13 mouse cellular contexts compared by ENCODE assay signal in genomic region chr9:115401405-115402151, GRCm38 (mm10).
A peak's percentile ranks its signal among the peaks of the same experiment; 100 is the strongest.
DNase-seq lines count a peak whose midpoint lies in the region; ATAC-seq and TF ChIP-seq lines count a peak whose summit lies in the region.
"Had no signal": no experiment of that assay in that cellular context is flagged by ENCODE, and none has a peak within 500 bp of the region (broad histone marks: within the 10 kb centered on the region; RNA-seq: fewer than 3 reads in every experiment).

No protein-coding gene starts in this region.

- no peak overlapping the region for H3K4me3 ChIP-seq in forebrain, embryonic 14.5 days (ENCODE audit: low read depth, low read length)
- H3K4me3 ChIP-seq in forebrain, embryonic 15.5 days, result no peak overlapping the region
- H3K4me3 ChIP-seq in kidney, adult 2 months (ENCODE audit: insufficient read depth, low read depth, low read length), result no peak overlapping the region
- H3K4me3 ChIP-seq in embryonic facial prominence, embryonic 12.5 days, result no peak overlapping the region
- H3K4me3 ChIP-seq: limb, embryonic 15.5 days; neural tube, embryonic 12.5 days had no signal

- H3K9me3 ChIP-seq in forebrain, embryonic 14.5 days (replicated peaks; ENCODE audit: control insufficient read depth, low read length), result no peaks in the 10 kb centered on the region
- no peaks in the 10 kb centered on the region for H3K9me3 ChIP-seq in forebrain, embryonic 15.5 days
- H3K9me3 ChIP-seq in embryonic facial prominence, embryonic 12.5 days, result no peaks in the 10 kb centered on the region
- H3K9me3 ChIP-seq: limb, embryonic 15.5 days had no signal

- DNase-seq in forebrain, embryonic 14.5 days (ENCODE audit: low spot score), result peak; percentile 27
- DNase-seq in kidney, postnatal 14 days, result peak; percentile 54
- DNase-seq in kidney, adult 2 months, result no peak
- peak; percentile 75 for DNase-seq in lung, postnatal 10 days
- no peak for DNase-seq in spleen, postnatal 10 days (ENCODE audit: low spot score in 2 of 2)
- DNase-seq in left cerebral cortex, postnatal 10 days (ENCODE audit: extremely low spot score in 1 of 2, low spot score in 2 of 2), result no peak
- DNase-seq: layer of hippocampus, adult 9-11 months had no signal

- no peak overlapping the region for H3K27ac ChIP-seq in forebrain, embryonic 14.5 days (ENCODE audit: low read depth, low read length)
- no peak overlapping the region for H3K27ac ChIP-seq in forebrain, embryonic 15.5 days (replicated peaks)
- no peak overlapping the region for H3K27ac ChIP-seq in kidney, adult 2 months (ENCODE audit: insufficient read depth, low read depth, low read length)
- H3K27ac ChIP-seq in embryonic facial prominence, embryonic 12.5 days, result no peak overlapping the region
- H3K27ac ChIP-seq: limb, embryonic 15.5 days; neural tube, embryonic 12.5 days had no signal

- TF ChIP-seq POLR2A in kidney, adult 2 months (IDR thresholded peaks at IDR 0.05; ENCODE audit: low read depth, low read length), result no peak

- TF ChIP-seq CTCF in kidney, adult 2 months (conservative IDR thresholded peaks at IDR 0.05; ENCODE audit: insufficient read depth, insufficient read length, low read depth, low read length), result no peak

- 76% methylated on average over 13 of the region's 13 CpGs for WGBS in forebrain, embryonic 14.5 days
- WGBS in forebrain, embryonic 15.5 days, result 67% methylated on average over 13 of the region's 13 CpGs
- WGBS in kidney, adult 2 months, result 75% methylated on average over 13 of the region's 13 CpGs
- WGBS in embryonic facial prominence, embryonic 12.5 days, result 41% methylated on average over 13 of the region's 13 CpGs

- no peaks in the 10 kb centered on the region for H3K36me3 ChIP-seq in forebrain, embryonic 14.5 days (ENCODE audit: control insufficient read depth, insufficient read depth, low read length)
- no peaks in the 10 kb centered on the region for H3K36me3 ChIP-seq in forebrain, embryonic 15.5 days
- no peaks in the 10 kb centered on the region for H3K36me3 ChIP-seq in kidney, adult 2 months (ENCODE audit: control insufficient read depth, insufficient read depth, low read length)
- no peaks in the 10 kb centered on the region for H3K36me3 ChIP-seq in embryonic facial prominence, embryonic 12.5 days
- H3K36me3 ChIP-seq: G1E; limb, embryonic 15.5 days; neural tube, embryonic 12.5 days had no signal

- intact Hi-C loops in left cerebral cortex, postnatal 10 days (cut with DNase I), result no loop called here

- no peak overlapping the region for H3K9ac ChIP-seq in forebrain, embryonic 14.5 days (ENCODE audit: low read length)
- no peak overlapping the region for H3K9ac ChIP-seq in forebrain, embryonic 15.5 days (replicated peaks)
- H3K9ac ChIP-seq in embryonic facial prominence, embryonic 12.5 days, result no peak overlapping the region
- H3K9ac ChIP-seq: limb, embryonic 15.5 days; neural tube, embryonic 12.5 days had no signal

- no peaks in the 10 kb centered on the region for H3K27me3 ChIP-seq in forebrain, embryonic 14.5 days (replicated peaks; ENCODE audit: control insufficient read depth, insufficient read depth, low read length)
- H3K27me3 ChIP-seq in forebrain, embryonic 15.5 days, result no peaks in the 10 kb centered on the region
- H3K27me3 ChIP-seq in kidney, adult 2 months (replicated peaks; ENCODE audit: control insufficient read depth, insufficient read depth, low read length), result no peaks in the 10 kb centered on the region
- no peaks in the 10 kb centered on the region for H3K27me3 ChIP-seq in embryonic facial prominence, embryonic 12.5 days
- H3K27me3 ChIP-seq: limb, embryonic 15.5 days; neural tube, embryonic 12.5 days had no signal

- H3K4me1 ChIP-seq in forebrain, embryonic 14.5 days (ENCODE audit: control insufficient read depth, insufficient read depth, low read length), result no peaks in the 10 kb centered on the region
- H3K4me1 ChIP-seq in forebrain, embryonic 15.5 days, result no peaks in the 10 kb centered on the region
- peaks cover 9% of the 10 kb centered on the region for H3K4me1 ChIP-seq in kidney, adult 2 months (ENCODE audit: control insufficient read depth, insufficient read depth, low read length)
- peaks cover 12% of the 10 kb centered on the region for H3K4me1 ChIP-seq in embryonic facial prominence, embryonic 12.5 days
- H3K4me1 ChIP-seq: neural tube, embryonic 12.5 days had no signal

- no peak for ATAC-seq in forebrain, embryonic 14.5 days
- ATAC-seq in forebrain, embryonic 15.5 days (replicated peaks), result no peak
- ATAC-seq in embryonic facial prominence, embryonic 12.5 days (ENCODE audit: insufficient number of reproducible peaks, insufficient read depth, low FRiP score, low TSS enrichment), result peak; percentile 52; the same call in 1 of the 2 replicates
- ATAC-seq: activated CD4-positive, CD25-positive, alpha-beta regulatory T cell, adult 4 months had no signal

- no peak overlapping the region for H3K4me2 ChIP-seq in forebrain, embryonic 14.5 days (ENCODE audit: low read length)
- H3K4me2 ChIP-seq in forebrain, embryonic 15.5 days (replicated peaks), result no peak overlapping the region
- no peak overlapping the region for H3K4me2 ChIP-seq in embryonic facial prominence, embryonic 12.5 days (replicated peaks)
- H3K4me2 ChIP-seq: limb, embryonic 15.5 days; neural tube, embryonic 12.5 days had no signal

Comparison
In these comparisons a context has a peak if more than half of its experiments do, and no peak if none do; other contexts are left out.
1. DNase-seq: peak in forebrain, embryonic 14.5 days (single experiment), kidney, postnatal 14 days (single experiment) and lung, postnatal 10 days (single experiment); none in kidney, adult 2 months (single experiment), spleen, postnatal 10 days (0 of 2) and left cerebral cortex, postnatal 10 days (0 of 2).